Mouse (Mus musculus) thymus, postnatal 4 days (tissue): Measurements from ENCODE around the gene Rnf26.

Experiments used
- DNase-seq: peaks from one replicate; pipeline ENCODE4 v3.0.0; 2021

The Rnf26 gene

GRCm38 (mm10) chr9:44113105-44113789 lies at the start of gene Rnf26, which contains the start of gene Gm49380:
TSS of gene Rnf26 (minus strand) at chr9:44113517.
TSS of gene Gm49380 (minus strand) at chr9:44113500.
- peak; percentile 97 for DNase-seq

GRCm38 (mm10) chr9:44159886-44160285 lies 46.6 kb upstream of the Rnf26 start:
- no peak for DNase-seq

GRCm38 (mm10) chr9:44147290-44147689 lies 34.0 kb upstream of the Rnf26 start:
- DNase-seq: peak; percentile 50

- no peak for DNase-seq
Observed at GRCm38 (mm10) chr9:44144718-44145060, 31.4 kb upstream of the Rnf26 start.

- DNase-seq: peak; percentile 38
Observed at GRCm38 (mm10) chr9:44144023-44144717, 30.9 kb upstream of the Rnf26 start.

GRCm38 (mm10) chr9:44143421-44143820 lies 30.1 kb upstream of the Rnf26 start:
- DNase-seq: no peak

- no peak for DNase-seq
Observed at GRCm38 (mm10) chr9:44141951-44142350, 28.6 kb upstream of the Rnf26 start.

GRCm38 (mm10) chr9:44137846-44138245 lies 24.5 kb upstream of the Rnf26 start:
- DNase-seq: no peak

GRCm38 (mm10) chr9:44135731-44136411 lies 22.6 kb upstream of the Rnf26 start:
- DNase-seq: no peak

GRCm38 (mm10) chr9:44134851-44135730 lies 21.8 kb upstream of the Rnf26 start:
- peak; percentile 74 for DNase-seq

GRCm38 (mm10) chr9:44134101-44134850 lies 21.0 kb upstream of the Rnf26 start, which contains the start of gene Mcam:
TSS of gene Mcam (plus strand) at chr9:44134469.
- peak; percentile 78 for DNase-seq

GRCm38 (mm10) chr9:44133287-44133686 lies 20.0 kb upstream of the Rnf26 start:
- DNase-seq: no peak

- no peak for DNase-seq
Observed at GRCm38 (mm10) chr9:44132200-44132599, 18.9 kb upstream of the Rnf26 start.

- no peak for DNase-seq
Observed at GRCm38 (mm10) chr9:44131276-44131590, 17.9 kb upstream of the Rnf26 start.

- DNase-seq: peak; percentile 63
Observed at GRCm38 (mm10) chr9:44130581-44131275, 17.4 kb upstream of the Rnf26 start.

GRCm38 (mm10) chr9:44130034-44130433 lies 16.7 kb upstream of the Rnf26 start:
- DNase-seq: peak; percentile 83

- DNase-seq: no peak
Observed at GRCm38 (mm10) chr9:44129633-44130032, 16.3 kb upstream of the Rnf26 start.

- DNase-seq: no peak
Observed at GRCm38 (mm10) chr9:44127351-44127801, 14.1 kb upstream of the Rnf26 start.

GRCm38 (mm10) chr9:44126746-44127145 lies 13.4 kb upstream of the Rnf26 start:
- DNase-seq: no peak

GRCm38 (mm10) chr9:44125546-44126428 lies 12.5 kb upstream of the Rnf26 start:
- DNase-seq: peak; percentile 90
